Mouse (Mus musculus): Measurements from ENCODE around the gene Rbm20. TPM values are rescaled to one million over a fixed set of nuclear protein-coding genes. Genes with fewer than 3 reads are reported as not detected.

Rbm20 gene
- total and polyA plus RNA-seq, 3 experiments = 0.36 to 2.6 (median 2.3) TPM

GRCm38 (mm10) chr19:53848272-53848995 is 171.3 kb downstream of the Rbm20 start:
- DNase-seq (ENCODE audit: low spot score) = no peak
- Histone ChIP-seq H3K4me1 (ENCODE audit: insufficient read depth, low read depth, low read length) (peaks cover 42% of the 10 kb centered on the region), H3K4me3 (ENCODE audit: low read depth, low read length) (no peak overlapping the region), H3K9me3 (replicated peaks) (no peaks in the 10 kb centered on the region), H3K27me3 (ENCODE audit: insufficient read depth, low read length) (peaks cover 2% of the 10 kb centered on the region; the same call in 1 of the 2 replicates), H3K36me3 (replicated peaks) (no peaks in the 10 kb centered on the region)
- no peak for TF ChIP-seq POLR2AphosphoS5 (IDR thresholded peaks at IDR 0.05; ENCODE audit: insufficient replicate concordance, low read depth, low read length)
- TF ChIP-seq TAL1 (conservative IDR thresholded peaks at IDR 0.05; ENCODE audit: low read depth, low read length) = no peak
- TF ChIP-seq GATA2 (IDR thresholded peaks at IDR 0.05; ENCODE audit: borderline replicate concordance, low read depth, low read length) = no peak
- no peak for TF ChIP-seq CTCF (IDR thresholded peaks at IDR 0.05; ENCODE audit: low read depth, low read length)
- TF ChIP-seq GATA1 (IDR thresholded peaks at IDR 0.05; ENCODE audit: borderline replicate concordance, low read length) = no peak
- 0 out of 2 replicates have a peak, but pooled peaks have one; percentile 40 for ATAC-seq (ENCODE audit: extremely low read depth, insufficient number of reproducible peaks, low FRiP score, poor library complexity, severe bottlenecking)

DNA sequence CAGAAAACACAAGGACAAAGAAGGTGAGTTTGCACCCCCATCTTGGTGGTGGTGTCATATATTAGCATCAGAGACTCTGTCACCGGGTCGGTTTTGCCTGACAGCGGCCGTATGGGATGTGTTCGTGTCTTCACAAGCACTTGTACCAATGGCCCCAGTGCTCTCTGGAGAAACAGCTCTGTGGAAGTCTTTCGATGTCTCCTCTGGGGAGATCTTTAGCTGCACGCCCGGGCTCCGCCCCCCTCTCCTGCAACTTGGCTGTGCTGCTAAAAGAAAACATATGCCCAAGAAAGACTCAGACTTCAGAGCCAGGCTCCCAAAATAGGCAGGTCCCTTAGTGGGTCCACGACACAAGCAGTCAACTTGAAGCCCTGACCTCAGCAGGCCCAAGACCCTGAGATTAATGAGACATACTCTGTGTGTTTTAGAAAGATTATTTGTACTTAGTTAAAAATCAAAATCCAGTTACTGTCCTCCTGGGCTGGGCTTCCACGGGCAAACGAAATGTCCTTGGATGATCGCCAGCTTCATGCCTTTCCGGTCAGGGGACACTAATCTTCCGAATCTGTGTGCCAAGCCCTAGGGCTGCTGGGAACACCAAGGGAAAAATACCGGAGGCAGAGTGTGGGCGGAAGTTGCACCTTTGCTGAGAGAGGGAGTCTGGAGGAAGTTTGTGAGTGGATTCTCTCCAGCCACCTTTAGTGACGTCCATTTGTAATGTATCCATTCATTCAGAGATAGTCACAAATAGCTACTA is 173.2 kb downstream of the Rbm20 start:
- H3K4me1 ChIP-seq (ENCODE audit: insufficient read depth, low read depth, low read length) = peaks cover 52% of the 10 kb centered on the region
- H3K4me3 ChIP-seq (ENCODE audit: low read depth, low read length) = no peak overlapping the region
- ATAC-seq (ENCODE audit: extremely low read depth, insufficient number of reproducible peaks, low FRiP score, poor library complexity, severe bottlenecking) = no peak
- no peaks in the 10 kb centered on the region for H3K36me3 ChIP-seq (replicated peaks)
- DNase-seq (ENCODE audit: low spot score) = no peak
- H3K27me3 ChIP-seq (ENCODE audit: insufficient read depth, low read length) = peaks cover 2% of the 10 kb centered on the region; the same call in 1 of the 2 replicates
- H3K9me3 ChIP-seq (replicated peaks) = no peaks in the 10 kb centered on the region
- no peak for TF ChIP-seq CTCF (IDR thresholded peaks at IDR 0.05; ENCODE audit: low read depth, low read length)
- TF ChIP-seq TAL1 (conservative IDR thresholded peaks at IDR 0.05; ENCODE audit: low read depth, low read length) = no peak
- TF ChIP-seq GATA1 (IDR thresholded peaks at IDR 0.05; ENCODE audit: borderline replicate concordance, low read length) = no peak

DNA sequence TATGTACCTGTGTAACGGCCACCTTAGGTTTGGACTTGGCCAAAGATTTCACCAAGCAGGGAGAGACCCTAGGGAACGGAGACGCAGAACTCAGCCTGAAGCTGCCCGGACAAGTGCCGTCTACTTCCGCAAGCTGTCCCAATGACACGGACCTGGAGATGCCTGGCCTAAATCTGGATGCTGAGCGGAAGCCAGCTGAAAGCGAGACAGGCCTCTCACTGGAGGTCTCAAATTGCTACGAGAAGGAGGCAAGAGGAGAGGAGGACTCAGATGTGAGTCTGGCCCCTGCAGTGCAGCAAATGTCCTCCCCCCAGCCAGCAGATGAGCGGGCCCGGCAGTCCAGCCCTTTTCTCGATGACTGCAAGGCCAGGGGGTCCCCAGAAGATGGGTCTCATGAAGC is 174.2 kb downstream of the Rbm20 start:
- TF ChIP-seq GATA1 (IDR thresholded peaks at IDR 0.05; ENCODE audit: borderline replicate concordance, low read length) = no peak
- TF ChIP-seq GATA2 (IDR thresholded peaks at IDR 0.05; ENCODE audit: borderline replicate concordance, low read depth, low read length) = no peak
- no peak for TF ChIP-seq POLR2AphosphoS5 (IDR thresholded peaks at IDR 0.05; ENCODE audit: insufficient replicate concordance, low read depth, low read length)
- no peak for TF ChIP-seq TAL1 (conservative IDR thresholded peaks at IDR 0.05; ENCODE audit: low read depth, low read length)
- no peak for TF ChIP-seq CTCF (IDR thresholded peaks at IDR 0.05; ENCODE audit: low read depth, low read length)
- peaks cover 2% of the 10 kb centered on the region; the same call in 1 of the 2 replicates for H3K27me3 ChIP-seq (ENCODE audit: insufficient read depth, low read length)
- H3K4me3 ChIP-seq (ENCODE audit: low read depth, low read length) = no peak overlapping the region
- no peak for ATAC-seq (ENCODE audit: extremely low read depth, insufficient number of reproducible peaks, low FRiP score, poor library complexity, severe bottlenecking)
- H3K36me3 ChIP-seq (replicated peaks) = no peaks in the 10 kb centered on the region
- peaks cover 51% of the 10 kb centered on the region for H3K4me1 ChIP-seq (ENCODE audit: insufficient read depth, low read depth, low read length)
- no peaks in the 10 kb centered on the region for H3K9me3 ChIP-seq (replicated peaks)
- no peak for DNase-seq (ENCODE audit: low spot score)

GRCm38 (mm10) chr19:53851826-53852698 is 175.0 kb downstream of the Rbm20 start:
- Histone ChIP-seq H3K4me1 (ENCODE audit: insufficient read depth, low read depth, low read length) (peaks cover 48% of the 10 kb centered on the region), H3K9me3 (replicated peaks) (no peaks in the 10 kb centered on the region), H3K27me3 (ENCODE audit: insufficient read depth, low read length) (peaks cover 2% of the 10 kb centered on the region; the same call in 1 of the 2 replicates), H3K4me3 (ENCODE audit: low read depth, low read length) (no peak overlapping the region), H3K36me3 (replicated peaks) (no peaks in the 10 kb centered on the region)
- DNase-seq (ENCODE audit: low spot score) = no peak
- TF ChIP-seq GATA1 (IDR thresholded peaks at IDR 0.05; ENCODE audit: borderline replicate concordance, low read length) (no peak), TAL1 (conservative IDR thresholded peaks at IDR 0.05; ENCODE audit: low read depth, low read length) (no peak), CTCF (IDR thresholded peaks at IDR 0.05; ENCODE audit: low read depth, low read length) (no peak), POLR2AphosphoS5 (IDR thresholded peaks at IDR 0.05; ENCODE audit: insufficient replicate concordance, low read depth, low read length) (no peak), GATA2 (IDR thresholded peaks at IDR 0.05; ENCODE audit: borderline replicate concordance, low read depth, low read length) (no peak)
- no peak for ATAC-seq (ENCODE audit: extremely low read depth, insufficient number of reproducible peaks, low FRiP score, poor library complexity, severe bottlenecking)

DNA sequence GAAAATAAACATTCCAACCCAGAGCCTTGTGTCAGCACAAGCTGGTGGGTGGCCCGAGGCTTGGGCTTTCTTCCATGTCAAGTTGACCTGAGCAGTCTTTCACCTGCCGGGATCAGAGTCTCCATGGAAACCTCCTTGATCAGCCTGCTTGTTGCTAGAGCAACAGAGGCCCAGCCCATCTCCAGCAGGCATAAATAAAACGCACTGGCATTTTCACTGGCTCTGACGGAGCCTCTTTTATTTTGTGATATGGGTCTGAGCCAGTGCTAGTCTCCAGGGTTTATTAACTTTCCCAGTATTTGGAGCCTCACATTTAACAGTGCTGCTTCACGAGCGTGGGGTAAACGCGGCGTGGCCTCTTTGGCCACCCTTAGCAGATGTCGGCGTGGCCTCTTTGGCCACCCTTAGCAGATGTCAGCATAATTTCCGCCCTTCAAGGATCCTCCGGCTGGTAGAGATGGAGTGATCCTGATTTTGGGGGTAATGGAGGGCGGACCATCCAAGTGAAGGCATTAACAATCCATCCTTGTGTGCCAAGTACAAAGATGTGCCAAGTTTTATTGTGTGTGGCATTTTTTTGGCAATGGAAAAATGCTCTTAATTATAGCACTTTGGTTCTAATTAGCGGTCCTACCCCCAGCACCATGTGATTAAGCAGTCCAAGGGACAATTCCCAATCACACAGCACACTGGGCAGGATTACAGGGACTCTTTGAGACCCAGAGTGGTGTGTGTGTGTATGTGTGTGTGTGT is 175.8 kb downstream of the Rbm20 start:
- no peaks in the 10 kb centered on the region for H3K36me3 ChIP-seq (replicated peaks)
- peaks cover 2% of the 10 kb centered on the region; the same call in 1 of the 2 replicates for H3K27me3 ChIP-seq (ENCODE audit: insufficient read depth, low read length)
- DNase-seq (ENCODE audit: low spot score) (no peak), ATAC-seq (ENCODE audit: extremely low read depth, insufficient number of reproducible peaks, low FRiP score, poor library complexity, severe bottlenecking) (no peak)
- no peak overlapping the region for H3K4me3 ChIP-seq (ENCODE audit: low read depth, low read length)
- H3K4me1 ChIP-seq (ENCODE audit: insufficient read depth, low read depth, low read length) = peaks cover 51% of the 10 kb centered on the region
- no peaks in the 10 kb centered on the region for H3K9me3 ChIP-seq (replicated peaks)
- TF ChIP-seq CTCF (IDR thresholded peaks at IDR 0.05; ENCODE audit: low read depth, low read length) (no peak), TAL1 (conservative IDR thresholded peaks at IDR 0.05; ENCODE audit: low read depth, low read length) (no peak), GATA2 (IDR thresholded peaks at IDR 0.05; ENCODE audit: borderline replicate concordance, low read depth, low read length) (no peak), POLR2AphosphoS5 (IDR thresholded peaks at IDR 0.05; ENCODE audit: insufficient replicate concordance, low read depth, low read length) (no peak), GATA1 (IDR thresholded peaks at IDR 0.05; ENCODE audit: borderline replicate concordance, low read length) (no peak)

Data from G1E (cell line).